Mouse (Mus musculus) heart, postnatal 0 days (tissue): ENCODE results near the gene Cgrrf1. TPM values are rescaled to one million over a fixed set of nuclear protein-coding genes. Genes with fewer than 3 reads are reported as not detected.
A peak's percentile ranks its signal among the peaks of the same experiment; 100 is the strongest.

ENCODE experiments used
- ATAC-seq: fragments of 200-750 bp; cut with Nextera tagmentation; 2 replicates; pipeline ENCODE4 v1.8.0; 2017; ENCODE audit warnings: low read depth, moderate number of reproducible peaks, moderate library complexity; ENCODE audit not compliant: insufficient read depth
- DNase-seq: peaks from one replicate; pipeline ENCODE4 v3.0.0-alpha.2; 2016; ENCODE audit warnings: low spot score
- H3K27ac ChIP-seq: fragments of 300-500 bp; sonication (generic); 2 replicates; pipeline ENCODE4 v1.5.1; 2014; ENCODE audit warnings: low read depth, mild to moderate bottlenecking
- H3K27me3 ChIP-seq: fragments of 300-500 bp; sonication (generic); 2 replicates; pipeline ENCODE4 v1.6.1; 2014; ENCODE audit warnings: low read length, mixed read lengths; ENCODE audit not compliant: control insufficient read depth, insufficient read depth
- H3K36me3 ChIP-seq: fragments of 300-500 bp; sonication (generic); replicated peaks from 2 replicates; pipeline ENCODE4 v1.6.1; 2014; ENCODE audit warnings: low read length, mixed read lengths; ENCODE audit not compliant: control insufficient read depth, insufficient read depth
- H3K4me1 ChIP-seq: fragments of 300-500 bp; sonication (generic); 2 replicates; pipeline ENCODE4 v1.6.1; 2014; ENCODE audit warnings: antibody characterized with exemption; ENCODE audit not compliant: control insufficient read depth, insufficient read depth
- H3K4me2 ChIP-seq: fragments of 300-500 bp; sonication (generic); 2 replicates; pipeline ENCODE4 v1.6.1; 2014; ENCODE audit warnings: low read depth, mild to moderate bottlenecking, low read length, moderate library complexity
- H3K4me3 ChIP-seq: fragments of 300-500 bp; sonication (generic); 2 replicates; pipeline ENCODE4 v1.5.1; 2014; ENCODE audit warnings: low read depth, low read length
- H3K9ac ChIP-seq: fragments of 300-500 bp; sonication (generic); replicated peaks from 2 replicates; pipeline ENCODE4 v1.6.1; 2014; ENCODE audit warnings: low read depth, low read length, mixed read lengths
- H3K9me3 ChIP-seq: fragments of 300-500 bp; sonication (generic); replicated peaks from 2 replicates; pipeline ENCODE4 v1.6.1; 2016; ENCODE audit warnings: low read length; ENCODE audit not compliant: control insufficient read depth
- CTCF ChIP-seq: IDR thresholded peaks from 2 replicates; pipeline ENCODE4 v1.5.1; 2016; ENCODE audit warnings: antibody characterized with exemption, control low read depth, low read depth
- EP300 ChIP-seq: IDR thresholded peaks from 2 replicates; pipeline ENCODE4 v1.6.1; 2016; ENCODE audit warnings: antibody characterized with exemption, low read depth
- WGBS: fragments of 180-500 bp; shearing (Covaris S2); extraction: QIAGEN DNeasy Blood & Tissue Kit; methylation state at CpG from one replicate; pipeline ENCODE4 v1.1.7; 2014; 5-methylcytosine and 5-hydroxymethylcytosine counted together
- polyA plus RNA-seq: library from polyadenylated mRNA; unstranded; fragments of >200 nt; fragmentation: Nextera tagmentation; extraction: Ambion mirVana; gene quantifications from 2 replicates; pipeline ENCODE4 v1.2.1, GENCODE M21; 2015
- total RNA-seq: library from RNA; depleted of rRNA; stranded (reverse); fragments of >200 nt; gene quantifications from 2 replicates; pipeline ENCODE4 v1.2.3, GENCODE M21; 2014; ENCODE audit warnings: low replicate concordance; rRNA removed

Gene Cgrrf1
- total and polyA plus RNA-seq, 2 experiments from 2014 or later = 43.5 to 103 TPM

- Histone ChIP-seq H3K36me3 (peaks cover 11% of the 10 kb centered on the region; the same call in 1 of the 2 replicates), H3K27ac (no peak overlapping the region)
- TF ChIP-seq CTCF (no peak), EP300 (no peak)
These were observed 62.0 kb downstream of the Cgrrf1 start for GRCm38 (mm10) chr14:46893961-46894360.

DNA sequence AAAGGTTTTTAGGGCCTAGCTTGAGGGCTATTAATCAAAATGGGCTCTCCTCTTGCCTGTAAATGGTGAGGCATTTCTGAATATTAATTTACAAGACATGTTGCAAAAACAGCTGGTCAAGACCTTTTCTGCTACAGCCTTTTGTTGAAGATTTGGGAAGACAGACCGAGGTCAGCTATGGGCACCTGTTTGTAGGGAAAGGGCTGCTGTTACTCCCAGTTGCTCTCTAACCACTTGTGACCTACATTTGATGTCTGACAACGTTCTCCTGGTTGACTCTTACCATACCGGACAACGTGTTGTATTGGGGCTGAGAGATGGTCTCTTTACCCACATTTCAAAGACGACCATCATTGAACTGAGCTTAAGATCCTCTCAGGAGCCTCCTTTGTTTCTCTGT is 66.0 kb downstream of the Cgrrf1 start:
- Histone ChIP-seq H3K27me3 (no peaks in the 10 kb centered on the region), H3K4me3 (no peak overlapping the region), H3K9ac (no peak overlapping the region), H3K36me3 (peaks cover 3% of the 10 kb centered on the region; the same call in 1 of the 2 replicates), H3K27ac (no peak overlapping the region), H3K4me1 (peaks cover 38% of the 10 kb centered on the region), H3K9me3 (no peaks in the 10 kb centered on the region), H3K4me2 (no peak overlapping the region)
- ATAC-seq (no peak), DNase-seq (no peak)
- TF ChIP-seq EP300 = no peak
- TF ChIP-seq CTCF = no peak
- WGBS = 81% methylated on average over 5 of the region's 5 CpGs

More at GRCm38 (mm10) chr14:46893961-46894360, 62.0 kb downstream of the Cgrrf1 start:
- no peak overlapping the region for H3K4me3 ChIP-seq
- ATAC-seq = no peak
- peaks cover 34% of the 10 kb centered on the region for H3K4me1 ChIP-seq
- WGBS = 68% methylated on average over 10 of the region's 10 CpGs
- no peaks in the 10 kb centered on the region for H3K27me3 ChIP-seq
- no peak overlapping the region for H3K9ac ChIP-seq
- no peaks in the 10 kb centered on the region for H3K9me3 ChIP-seq
- H3K4me2 ChIP-seq = no peak overlapping the region
- no peak for DNase-seq

DNA sequence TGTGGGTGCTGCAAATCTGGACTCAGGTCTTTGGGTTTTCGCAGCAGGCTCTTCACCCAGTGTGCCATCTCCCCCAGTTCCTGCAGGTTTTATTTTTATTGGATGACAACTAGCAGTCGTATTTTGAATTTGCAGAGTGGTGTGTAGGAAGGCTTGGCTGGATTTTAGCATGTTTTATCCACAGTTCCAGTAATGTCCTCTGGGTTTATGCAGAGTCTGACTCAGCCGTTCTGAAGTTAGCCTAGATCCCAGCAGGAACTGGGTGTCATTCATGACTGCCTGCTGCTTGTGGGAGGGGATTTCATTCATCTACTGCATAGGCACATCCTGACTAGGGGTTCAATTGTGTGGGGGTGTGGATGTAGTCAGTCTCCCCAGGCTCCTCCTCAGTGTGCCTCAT is 66.7 kb downstream of the Cgrrf1 start:
- ATAC-seq (no peak), DNase-seq (no peak)
- peaks cover 37% of the 10 kb centered on the region for H3K4me1 ChIP-seq
- no peak overlapping the region for H3K9ac ChIP-seq
- no peak overlapping the region for H3K4me2 ChIP-seq
- no peaks in the 10 kb centered on the region for H3K9me3 ChIP-seq
- no peak overlapping the region for H3K4me3 ChIP-seq
- H3K27ac ChIP-seq = no peak overlapping the region
- H3K27me3 ChIP-seq = no peaks in the 10 kb centered on the region
- H3K36me3 ChIP-seq = peaks cover 3% of the 10 kb centered on the region; the same call in 1 of the 2 replicates
- 48% methylated on average over 3 of the region's 3 CpGs for WGBS
- no peak for TF ChIP-seq CTCF
- TF ChIP-seq EP300 = no peak

- Histone ChIP-seq H3K9me3 (no peaks in the 10 kb centered on the region), H3K36me3 (no peaks in the 10 kb centered on the region), H3K27me3 (no peaks in the 10 kb centered on the region), H3K4me3 (no peak overlapping the region), H3K27ac (peak overlapping the region; percentile 74), H3K9ac (no peak overlapping the region), H3K4me1 (peaks cover 26% of the 10 kb centered on the region), H3K4me2 (peak overlapping the region; percentile 5; the same call in 1 of the 2 replicates)
- DNase-seq = peak; percentile 68
- 0 out of 2 replicates have a peak, but pooled peaks have one; percentile 60 for TF ChIP-seq EP300
- TF ChIP-seq CTCF = no peak
- WGBS = 20% methylated on average over 9 of the region's 9 CpGs
- peak; percentile 70 for ATAC-seq
These were observed 70.7 kb downstream of the Cgrrf1 start for GRCm38 (mm10) chr14:46902498-46903087.

Other genes starting within 250 kb of the Cgrrf1 start
- gene Cdkn3, start 71.6 kb upstream of the Cgrrf1 start, total RNA-seq = 6.5 and 12.2 TPM in 2 replicates
- gene Cdkn3, start 71.6 kb upstream of the Cgrrf1 start, polyA plus RNA-seq = 30.6 and 35.5 TPM in 2 replicates
- 92.7 and 103 TPM in 2 replicates for gene Cnih1, start 43.7 kb upstream of the Cgrrf1 start, total RNA-seq
- 131 and 133 TPM in 2 replicates for gene Cnih1, start 43.7 kb upstream of the Cgrrf1 start, polyA plus RNA-seq
- gene Gmfb, start 9.9 kb upstream of the Cgrrf1 start, total RNA-seq = 34.0 and 50.6 TPM in 2 replicates
- 37.6 and 42.0 TPM in 2 replicates for gene Gmfb, start 9.9 kb upstream of the Cgrrf1 start, polyA plus RNA-seq
- gene Samd4, start 50.7 kb downstream of the Cgrrf1 start, total RNA-seq = 50.4 and 53.8 TPM in 2 replicates
- gene Samd4, start 50.7 kb downstream of the Cgrrf1 start, polyA plus RNA-seq = 12.5 and 12.7 TPM in 2 replicates